Mouse (Mus musculus) neural tube, embryonic 12.5 days (tissue): ENCODE results near the gene Twsg1. TPM values are rescaled to one million over a fixed set of nuclear protein-coding genes. Genes with fewer than 3 reads are reported as not detected.
A peak's percentile ranks its signal among the peaks of the same experiment; 100 is the strongest.

Experiments used
- ATAC-seq: fragments of 200-750 bp; cut with Nextera tagmentation; 2 replicates; pipeline ENCODE4 v1.8.0; 2017; ENCODE audit warnings: low read depth, mild to moderate bottlenecking, moderate TSS enrichment, moderate library complexity; ENCODE audit not compliant: low FRiP score
- H3K27ac ChIP-seq: fragments of 300-500 bp; sonication (generic); 2 replicates; pipeline ENCODE4 v1.5.1; 2016
- H3K27me3 ChIP-seq: fragments of 300-500 bp; sonication (generic); replicated peaks from 2 replicates; pipeline ENCODE4 v1.6.1; 2016; ENCODE audit warnings: mild to moderate bottlenecking
- H3K36me3 ChIP-seq: fragments of 300-500 bp; sonication (generic); 2 replicates; pipeline ENCODE4 v1.6.1; 2016; ENCODE audit warnings: mild to moderate bottlenecking
- H3K4me1 ChIP-seq: fragments of 300-500 bp; sonication (generic); 2 replicates; pipeline ENCODE4 v1.6.1; 2016
- H3K4me2 ChIP-seq: fragments of 300-500 bp; sonication (generic); replicated peaks from 2 replicates; pipeline ENCODE4 v1.6.1; 2016; ENCODE audit warnings: mild to moderate bottlenecking
- H3K4me3 ChIP-seq: fragments of 300-500 bp; sonication (generic); 2 replicates; pipeline ENCODE4 v1.5.1; 2016
- H3K9ac ChIP-seq: fragments of 300-500 bp; sonication (generic); 2 replicates; pipeline ENCODE4 v1.6.1; 2016; ENCODE audit warnings: mild to moderate bottlenecking
- H3K9me3 ChIP-seq: fragments of 300-500 bp; sonication (generic); 2 replicates; pipeline ENCODE4 v1.6.1; 2016; ENCODE audit warnings: mild to moderate bottlenecking
- WGBS: fragments of 180-500 bp; shearing (Covaris S2); methylation state at CpG from one replicate; pipeline ENCODE4 v1.1.7; 2016; 5-methylcytosine and 5-hydroxymethylcytosine counted together
- polyA plus RNA-seq: library from polyadenylated mRNA; unstranded; fragments of >200 nt; fragmentation: Nextera tagmentation; extraction: Ambion mirVana; gene quantifications from 2 replicates; pipeline ENCODE4 v1.2.1, GENCODE M21; 2016

Gene Twsg1
- polyA plus RNA-seq, 1 experiment from 2014 or later: 79.0 TPM

DNA sequence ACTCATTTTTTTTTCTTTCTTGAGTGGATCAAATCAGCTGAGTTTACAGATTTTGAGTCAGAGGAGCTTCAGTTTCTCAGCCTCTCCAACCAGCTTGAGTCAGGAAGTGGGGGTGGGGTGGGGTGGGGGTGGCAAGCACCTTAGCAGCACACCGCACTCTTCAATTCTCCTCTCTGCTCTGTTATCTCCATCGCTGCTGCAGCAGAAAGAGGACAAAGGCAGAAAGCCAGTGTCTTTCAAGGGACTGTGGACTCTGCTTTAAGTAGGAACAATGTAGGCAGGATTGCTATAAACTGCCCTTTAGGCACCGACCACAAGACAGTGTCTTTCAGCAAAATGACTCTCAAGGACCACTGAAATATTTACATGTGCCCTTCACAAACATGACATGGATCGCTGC is 2.9 kb upstream of the Twsg1 start:
- Histone ChIP-seq H3K27me3 (no peaks in the 10 kb centered on the region), H3K27ac (no peak overlapping the region), H3K4me2 (no peak overlapping the region), H3K9me3 (no peaks in the 10 kb centered on the region), H3K9ac (no peak overlapping the region), H3K36me3 (no peaks in the 10 kb centered on the region), H3K4me1 (0 out of 2 replicates have a peak, but pooled peaks cover 7% of the 10 kb centered on the region), H3K4me3 (no peak overlapping the region)
- WGBS: 51% methylated on average over 4 of the region's 4 CpGs
- ATAC-seq: no peak

- Histone ChIP-seq H3K4me2 (no peak overlapping the region), H3K4me3 (no peak overlapping the region), H3K9me3 (no peaks in the 10 kb centered on the region), H3K36me3 (peaks cover 14% of the 10 kb centered on the region), H3K9ac (no peak overlapping the region), H3K27me3 (no peaks in the 10 kb centered on the region), H3K4me1 (0 out of 2 replicates have a peak, but pooled peaks cover 7% of the 10 kb centered on the region), H3K27ac (no peak overlapping the region)
- 91% methylated on average over 5 of the region's 5 CpGs for whole genome bisulfite sequencing
- ATAC-seq: no peak
Measured at GRCm38 (mm10) chr17:65952083-65952482, 1.1 kb upstream of the Twsg1 start.

DNA sequence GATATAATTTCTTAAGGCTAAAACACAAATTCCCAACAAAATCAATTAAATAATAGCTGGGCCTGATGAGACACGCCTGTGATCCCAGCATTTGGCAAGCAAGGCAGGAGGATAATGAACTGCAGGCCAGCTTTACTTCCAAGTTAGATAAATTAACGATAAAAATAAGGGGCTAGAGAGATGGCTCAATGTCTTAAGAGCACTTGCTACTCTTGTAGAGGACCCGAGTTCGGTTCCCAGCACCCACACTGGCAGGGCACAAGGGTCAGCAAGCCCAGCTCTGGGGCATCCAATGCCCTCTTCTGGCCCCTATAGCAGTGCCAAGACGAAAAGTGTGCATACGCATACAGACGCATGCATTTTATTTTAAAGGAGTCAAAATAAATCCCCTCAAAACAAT is 843 bp downstream of the Twsg1 start:
- Histone ChIP-seq H3K4me1 (0 out of 2 replicates have a peak, but pooled peaks cover 7% of the 10 kb centered on the region), H3K9ac (peak overlapping the region; percentile 95), H3K27ac (no peak overlapping the region), H3K27me3 (no peaks in the 10 kb centered on the region), H3K9me3 (no peaks in the 10 kb centered on the region), H3K36me3 (peaks cover 22% of the 10 kb centered on the region), H3K4me2 (peak overlapping the region; percentile 64), H3K4me3 (peak overlapping the region; percentile 85)
- WGBS: 40% methylated on average over 7 of the region's 7 CpGs
- ATAC-seq: peak; percentile 32; the same call in 1 of the 2 replicates

DNA sequence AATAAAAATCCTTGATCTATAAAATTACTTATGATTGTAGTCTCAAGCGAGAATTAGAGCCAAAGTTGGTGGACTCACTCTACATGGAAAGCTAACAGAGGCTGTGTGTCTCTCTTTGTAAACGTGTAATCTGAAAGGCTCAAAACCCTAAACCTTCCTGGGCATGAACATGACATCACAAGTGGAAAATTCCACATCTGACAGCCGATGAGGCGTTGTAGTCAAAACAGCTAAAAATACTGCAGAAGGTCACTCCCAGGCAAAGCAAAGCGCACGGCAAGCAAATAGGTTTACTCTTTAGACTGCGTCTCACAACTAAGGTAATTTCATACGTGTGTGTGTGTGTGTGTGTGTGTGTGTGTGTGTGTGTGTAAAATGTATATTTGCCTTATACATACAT is 3.7 kb downstream of the Twsg1 start:
- no peak for ATAC-seq
- Histone ChIP-seq H3K4me3 (no peak overlapping the region), H3K27me3 (no peaks in the 10 kb centered on the region), H3K27ac (no peak overlapping the region), H3K4me2 (no peak overlapping the region), H3K9ac (no peak overlapping the region), H3K9me3 (no peaks in the 10 kb centered on the region), H3K4me1 (0 out of 2 replicates have a peak, but pooled peaks cover 7% of the 10 kb centered on the region), H3K36me3 (peaks cover 24% of the 10 kb centered on the region)
- 94% methylated on average over 8 of the region's 8 CpGs for WGBS

DNA sequence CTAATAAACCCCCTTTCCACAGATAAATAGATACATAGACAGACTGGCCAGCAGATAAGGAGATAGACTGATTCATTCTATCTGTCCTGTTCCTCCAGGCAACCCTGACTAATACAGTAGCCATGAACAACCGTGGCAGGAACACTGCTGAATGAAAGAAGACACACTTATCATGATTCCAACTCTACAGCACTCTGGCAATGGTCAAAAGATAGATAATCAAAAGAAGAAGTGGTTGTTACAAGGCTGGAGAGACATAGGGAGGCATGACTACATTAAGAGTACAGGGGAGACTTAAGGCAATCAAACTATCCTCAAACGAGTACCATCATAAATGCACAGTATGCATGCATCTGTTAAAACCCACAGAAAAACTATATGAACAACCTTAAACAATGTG is 5.6 kb downstream of the Twsg1 start:
- H3K4me3 ChIP-seq: no peak overlapping the region
- peaks cover 24% of the 10 kb centered on the region for H3K36me3 ChIP-seq
- WGBS: 94% methylated on average over 2 of the region's 2 CpGs
- no peaks in the 10 kb centered on the region for H3K27me3 ChIP-seq
- no peak overlapping the region for H3K4me2 ChIP-seq
- no peak for ATAC-seq
- H3K9ac ChIP-seq: no peak overlapping the region
- no peaks in the 10 kb centered on the region for H3K9me3 ChIP-seq
- H3K4me1 ChIP-seq: 0 out of 2 replicates have a peak, but pooled peaks cover 7% of the 10 kb centered on the region
- no peak overlapping the region for H3K27ac ChIP-seq

- no peaks in the 10 kb centered on the region for H3K27me3 ChIP-seq
- WGBS: 71% methylated on average over 4 of the region's 4 CpGs
- H3K36me3 ChIP-seq: peaks cover 16% of the 10 kb centered on the region
- no peak overlapping the region for H3K9ac ChIP-seq
- H3K9me3 ChIP-seq: no peaks in the 10 kb centered on the region
- H3K4me2 ChIP-seq: no peak overlapping the region
- H3K4me1 ChIP-seq: no peaks in the 10 kb centered on the region
- no peak overlapping the region for H3K4me3 ChIP-seq
- no peak for ATAC-seq
- no peak overlapping the region for H3K27ac ChIP-seq
Measured at GRCm38 (mm10) chr17:65942394-65942793, 8.6 kb downstream of the Twsg1 start.

DNA sequence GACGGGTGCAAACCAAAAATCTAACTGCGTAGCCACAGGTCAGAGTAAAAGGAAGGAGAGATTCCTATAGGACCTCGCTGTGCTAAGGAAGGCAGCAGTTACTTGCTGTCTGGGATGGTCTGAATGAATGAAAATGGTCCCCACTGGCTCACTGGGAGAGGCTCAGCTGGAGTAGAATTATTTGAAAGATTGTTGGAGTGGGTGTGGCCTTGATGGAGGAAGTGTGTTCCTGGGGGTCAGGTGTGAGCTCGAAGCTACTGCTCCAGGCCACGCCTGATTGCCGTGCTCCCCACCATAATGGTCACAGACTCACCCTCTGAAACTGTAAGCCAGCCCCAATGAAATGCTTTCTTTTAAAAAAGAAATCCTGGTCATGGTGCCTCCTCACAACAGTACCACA is 9.8 kb downstream of the Twsg1 start:
- Histone ChIP-seq H3K9me3 (no peaks in the 10 kb centered on the region), H3K4me1 (no peaks in the 10 kb centered on the region), H3K9ac (no peak overlapping the region), H3K27ac (no peak overlapping the region), H3K36me3 (peaks cover 20% of the 10 kb centered on the region), H3K27me3 (no peaks in the 10 kb centered on the region), H3K4me3 (no peak overlapping the region), H3K4me2 (no peak overlapping the region)
- ATAC-seq: no peak
- 89% methylated on average over 6 of the region's 6 CpGs for WGBS

- H3K4me3 ChIP-seq: no peak overlapping the region
- no peak overlapping the region for H3K9ac ChIP-seq
- no peak overlapping the region for H3K4me2 ChIP-seq
- no peak overlapping the region for H3K27ac ChIP-seq
- H3K27me3 ChIP-seq: no peaks in the 10 kb centered on the region
- no peaks in the 10 kb centered on the region for H3K4me1 ChIP-seq
- ATAC-seq: no peak
- peaks cover 19% of the 10 kb centered on the region for H3K36me3 ChIP-seq
- no peaks in the 10 kb centered on the region for H3K9me3 ChIP-seq
- 72% methylated on average over 12 of the region's 12 CpGs for WGBS
Measured at GRCm38 (mm10) chr17:65940221-65940620, 10.8 kb downstream of the Twsg1 start.

DNA sequence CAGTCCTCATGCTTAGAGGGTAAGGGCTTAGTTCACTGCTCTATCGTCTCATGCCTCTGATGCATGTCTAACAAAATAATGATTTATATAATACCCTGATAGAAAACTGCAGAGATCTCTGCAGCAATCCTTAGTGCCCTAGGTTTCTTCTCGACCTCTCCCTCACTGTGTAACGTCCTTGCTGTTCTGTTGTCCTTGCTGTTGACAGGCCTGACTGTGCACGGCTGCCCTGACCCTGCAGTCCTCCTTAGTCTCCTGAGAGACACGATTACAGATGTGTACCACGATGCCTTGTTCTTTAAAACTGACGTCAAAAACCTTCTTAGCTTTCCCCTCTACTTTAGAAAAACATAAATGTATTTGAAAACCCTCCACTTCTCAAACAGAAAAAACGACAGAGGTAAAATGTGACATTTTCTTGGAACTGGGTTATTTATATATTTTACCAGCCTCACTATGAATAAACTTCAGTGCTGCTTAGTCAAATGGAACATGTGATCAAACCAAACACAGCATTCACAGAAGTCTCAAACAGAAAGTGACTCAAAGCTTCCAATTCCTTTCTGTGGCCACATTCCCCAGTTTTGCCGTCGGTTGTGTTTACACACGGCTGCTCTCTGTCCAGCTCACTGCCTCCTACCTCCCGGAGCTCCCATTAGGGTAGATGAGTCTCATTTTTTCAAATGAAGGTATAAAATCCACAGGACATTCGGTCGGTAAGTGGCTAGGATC is 11.4 kb downstream of the Twsg1 start:
- H3K4me1 ChIP-seq: no peaks in the 10 kb centered on the region
- no peak overlapping the region for H3K9ac ChIP-seq
- H3K36me3 ChIP-seq: peaks cover 19% of the 10 kb centered on the region
- H3K4me2 ChIP-seq: no peak overlapping the region
- no peaks in the 10 kb centered on the region for H3K27me3 ChIP-seq
- 74% methylated on average over 14 of the region's 14 CpGs for WGBS
- no peak overlapping the region for H3K27ac ChIP-seq
- no peaks in the 10 kb centered on the region for H3K9me3 ChIP-seq
- H3K4me3 ChIP-seq: no peak overlapping the region
- ATAC-seq: no peak

DNA sequence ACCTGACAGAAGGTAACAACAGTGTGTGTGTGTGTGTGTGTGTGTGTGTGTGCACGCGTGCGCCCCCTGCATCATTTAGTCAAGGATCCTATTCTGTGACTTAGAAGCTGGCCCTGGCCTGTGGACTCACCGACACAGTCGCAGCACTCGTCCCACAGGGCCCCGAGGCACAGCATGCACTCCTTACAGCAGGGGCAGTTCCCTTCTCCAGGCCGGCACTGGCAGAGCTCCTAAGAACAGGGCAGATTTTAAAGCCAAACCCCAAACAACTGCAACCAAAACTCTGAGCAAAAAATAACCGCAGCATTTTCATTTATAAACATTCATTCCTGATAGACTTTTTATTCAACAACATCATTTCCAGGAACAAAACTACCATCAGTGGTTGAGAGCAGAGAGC is 13.4 kb downstream of the Twsg1 start:
- H3K4me3 ChIP-seq: no peak overlapping the region
- H3K4me2 ChIP-seq: no peak overlapping the region
- H3K27ac ChIP-seq: no peak overlapping the region
- 88% methylated on average over 9 of the region's 9 CpGs for WGBS
- no peaks in the 10 kb centered on the region for H3K4me1 ChIP-seq
- H3K36me3 ChIP-seq: peaks cover 32% of the 10 kb centered on the region
- no peaks in the 10 kb centered on the region for H3K27me3 ChIP-seq
- no peaks in the 10 kb centered on the region for H3K9me3 ChIP-seq
- H3K9ac ChIP-seq: no peak overlapping the region
- no peak for ATAC-seq

DNA sequence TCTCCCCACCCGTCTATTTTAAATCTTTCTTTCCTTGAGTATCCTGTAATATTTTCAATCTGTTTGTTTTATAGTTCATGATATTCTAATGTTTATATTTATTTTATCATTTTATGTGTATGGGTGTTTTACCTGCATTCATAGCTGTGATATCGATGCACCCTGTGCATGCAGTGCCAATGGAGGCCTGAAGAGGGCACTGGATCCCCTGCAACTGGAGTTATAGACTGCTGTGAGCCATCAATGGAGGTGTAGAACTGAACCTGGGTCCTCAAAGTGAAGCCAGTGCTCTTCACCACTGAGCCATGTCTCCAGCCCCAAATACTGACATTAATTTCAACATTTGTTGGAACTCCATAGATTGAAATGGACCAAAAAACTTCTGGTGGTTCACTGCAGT is 17.3 kb downstream of the Twsg1 start:
- ATAC-seq: no peak
- Histone ChIP-seq H3K27ac (no peak overlapping the region), H3K4me1 (peaks cover 9% of the 10 kb centered on the region; the same call in 1 of the 2 replicates), H3K36me3 (peaks cover 38% of the 10 kb centered on the region), H3K27me3 (no peaks in the 10 kb centered on the region), H3K4me2 (no peak overlapping the region), H3K9ac (no peak overlapping the region), H3K4me3 (no peak overlapping the region), H3K9me3 (no peaks in the 10 kb centered on the region)
- WGBS: 92% methylated on average over 2 of the region's 2 CpGs

DNA sequence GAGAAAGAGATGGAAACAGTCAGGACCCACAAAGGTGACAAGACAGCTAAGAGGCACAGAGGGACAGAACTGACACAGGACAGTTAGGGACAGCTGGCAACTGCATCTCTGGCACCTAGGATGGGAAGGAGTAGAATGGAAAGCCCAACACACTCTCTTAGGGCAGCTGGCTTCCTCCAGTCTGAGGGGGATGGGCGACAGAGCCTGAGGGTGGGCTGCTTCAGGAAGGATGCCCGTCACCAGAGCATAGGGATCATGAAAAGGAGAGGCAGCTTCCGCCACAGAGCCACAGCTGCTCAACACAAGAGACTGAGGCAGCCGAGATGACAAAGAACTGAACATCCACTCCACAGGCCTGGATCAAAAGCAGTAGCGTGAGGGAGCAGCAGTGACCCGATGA is 19.5 kb downstream of the Twsg1 start:
- Histone ChIP-seq H3K4me1 (peaks cover 9% of the 10 kb centered on the region; the same call in 1 of the 2 replicates), H3K27me3 (no peaks in the 10 kb centered on the region), H3K4me2 (no peak overlapping the region), H3K4me3 (no peak overlapping the region), H3K27ac (no peak overlapping the region), H3K9ac (no peak overlapping the region; the same call in 1 of the 2 replicates), H3K9me3 (no peaks in the 10 kb centered on the region), H3K36me3 (peaks cover 39% of the 10 kb centered on the region)
- 55% methylated on average over 6 of the region's 6 CpGs for WGBS
- ATAC-seq: peak; percentile 71

- H3K27ac ChIP-seq: no peak overlapping the region
- 89% methylated on average over 6 of the region's 6 CpGs for WGBS
- no peaks in the 10 kb centered on the region for H3K9me3 ChIP-seq
- H3K4me2 ChIP-seq: no peak overlapping the region
- ATAC-seq: no peak
- H3K4me1 ChIP-seq: peaks cover 9% of the 10 kb centered on the region; the same call in 1 of the 2 replicates
- no peak overlapping the region; the same call in 1 of the 2 replicates for H3K9ac ChIP-seq
- H3K4me3 ChIP-seq: no peak overlapping the region
- H3K36me3 ChIP-seq: peaks cover 41% of the 10 kb centered on the region
- H3K27me3 ChIP-seq: no peaks in the 10 kb centered on the region
Measured at GRCm38 (mm10) chr17:65930960-65931359, 20.1 kb downstream of the Twsg1 start.
